Mouse (Mus musculus) limb, embryonic 14.5 days (tissue): ENCODE measurements at regions not wholly inside any gene's neighbourhood (a gene's known extent, or its start where the extent isn't known, plus 50 kb on each side); places are given as distances from the start of the nearest gene placed in this dataset.

Experiments
- ATAC-seq: fragments of 200-750 bp; cut with Nextera tagmentation; 2 replicates; pipeline ENCODE4 v1.8.0; 2017; ENCODE audit warnings: low read depth, moderate number of reproducible peaks, moderate TSS enrichment; ENCODE audit not compliant: low FRiP score
- DNase-seq: peaks from one replicate; pipeline ENCODE4 v3.0.0-alpha.2; 2015; ENCODE audit warnings: low spot score
- H3K27ac ChIP-seq: fragments of 300-500 bp; sonication (generic); replicated peaks from 2 replicates; pipeline ENCODE4 v1.5.1; 2014; ENCODE audit warnings: low read depth, mild to moderate bottlenecking, low read length, moderate library complexity, mixed read lengths
- H3K27me3 ChIP-seq: fragments of 300-500 bp; sonication (generic); 2 replicates; pipeline ENCODE4 v1.6.1; 2014; ENCODE audit warnings: low read length, mixed read lengths; ENCODE audit not compliant: control insufficient read depth, insufficient read depth
- H3K36me3 ChIP-seq: fragments of 300-500 bp; sonication (generic); 2 replicates; pipeline ENCODE4 v1.6.1; 2014; ENCODE audit warnings: mild to moderate bottlenecking, low read length, moderate library complexity, mixed read lengths; ENCODE audit not compliant: control insufficient read depth, insufficient read depth
- H3K4me1 ChIP-seq: fragments of 300-500 bp; sonication (generic); 2 replicates; pipeline ENCODE4 v1.6.1; 2014; ENCODE audit warnings: antibody characterized with exemption, low read length, mixed read lengths; ENCODE audit not compliant: control insufficient read depth, insufficient read depth
- H3K4me2 ChIP-seq: fragments of 300-500 bp; sonication (generic); replicated peaks from 2 replicates; pipeline ENCODE4 v1.6.1; 2014; ENCODE audit warnings: low read depth, mild to moderate bottlenecking, low read length, moderate library complexity; ENCODE audit not compliant: severe bottlenecking
- H3K4me3 ChIP-seq: fragments of 300-500 bp; sonication (generic); replicated peaks from 2 replicates; pipeline ENCODE4 v1.5.1; 2014; ENCODE audit warnings: low read length
- H3K9ac ChIP-seq: fragments of 300-500 bp; sonication (generic); 2 replicates; pipeline ENCODE4 v1.6.1; 2014; ENCODE audit warnings: mild to moderate bottlenecking, low read depth, low read length, moderate library complexity; ENCODE audit not compliant: severe bottlenecking
- H3K9me3 ChIP-seq: fragments of 300-500 bp; sonication (generic); 2 replicates; pipeline ENCODE4 v1.6.1; 2016; ENCODE audit warnings: low read length; ENCODE audit not compliant: control insufficient read depth
- POLR2A ChIP-seq: fragments of 200-500 bp; IDR thresholded peaks from 2 replicates; pipeline ENCODE4 v1.8.0; 2012; ENCODE audit warnings: inconsistent platforms, mild to moderate bottlenecking, moderate library complexity, borderline replicate concordance; ENCODE audit not compliant: insufficient read depth, insufficient read length; ENCODE audit errors: extremely low read depth
- WGBS: fragments of 180-500 bp; shearing (Covaris S2); extraction: QIAGEN DNeasy Blood & Tissue Kit; methylation state at CpG from one replicate; pipeline ENCODE4 v1.1.7; 2014; 5-methylcytosine and 5-hydroxymethylcytosine counted together

DNA sequence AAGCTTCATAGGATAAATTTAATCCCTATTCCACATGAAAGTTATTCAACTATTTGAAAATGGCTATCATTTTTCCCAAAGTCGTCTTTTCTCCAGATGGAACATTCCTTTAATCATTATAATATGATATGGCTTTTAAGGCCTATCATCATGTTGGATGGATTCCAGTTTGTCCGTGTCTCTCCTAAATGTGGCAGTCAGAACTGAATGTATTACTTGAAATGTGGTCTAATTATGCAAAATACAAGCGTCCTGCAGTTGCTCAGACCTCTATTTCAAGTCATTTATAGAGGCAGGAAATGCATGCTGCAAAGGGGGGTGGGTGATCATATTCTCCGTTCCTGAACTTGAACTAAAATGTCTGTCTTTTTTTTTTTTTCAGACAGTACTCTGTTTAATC lies 88.5 kb upstream of the Adgrl2 start:
- Histone ChIP-seq H3K9ac (no peak overlapping the region), H3K27me3 (no peaks in the 10 kb centered on the region), H3K27ac (no peak overlapping the region), H3K9me3 (no peaks in the 10 kb centered on the region), H3K36me3 (no peaks in the 10 kb centered on the region), H3K4me1 (peaks cover 10% of the 10 kb centered on the region), H3K4me2 (no peak overlapping the region), H3K4me3 (no peak overlapping the region)
- no peak for ATAC-seq
- WGBS, result 33% methylated on average over 4 of the region's 4 CpGs
- DNase-seq, result no peak
- no peak for TF ChIP-seq POLR2A

DNA sequence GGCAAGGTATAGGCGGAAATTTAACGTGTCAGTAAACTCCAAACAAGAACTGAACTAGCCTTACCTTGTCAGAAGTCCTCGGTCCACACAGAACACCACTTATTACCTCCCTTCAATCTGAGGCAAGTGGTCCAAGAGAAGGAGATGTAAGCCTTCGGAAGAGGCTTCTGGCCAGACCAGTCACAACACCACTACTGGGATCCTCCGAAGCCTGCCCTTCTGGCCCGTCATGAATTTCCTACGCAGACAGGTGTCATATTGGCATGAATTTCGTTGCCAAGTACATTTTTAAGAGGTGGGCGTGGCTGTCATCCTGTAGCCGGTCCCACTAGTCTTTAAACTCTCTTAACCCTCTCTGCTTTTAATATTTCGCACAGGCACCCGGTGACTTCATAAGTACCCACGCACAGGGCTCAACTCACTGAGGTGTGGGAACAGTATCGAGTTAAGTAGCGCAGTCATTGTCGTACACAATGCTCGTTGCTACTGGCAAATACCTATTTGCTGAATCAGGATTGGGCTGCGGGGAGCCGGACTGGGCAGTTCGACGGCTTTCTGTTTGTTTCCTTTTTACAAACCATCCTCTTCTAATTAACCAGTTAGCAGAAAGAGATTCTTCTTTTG lies 86.7 kb upstream of the Adgrl2 start:
- Histone ChIP-seq H3K4me3 (no peak overlapping the region), H3K27me3 (no peaks in the 10 kb centered on the region), H3K36me3 (no peaks in the 10 kb centered on the region), H3K4me2 (peak overlapping the region; percentile 16; the same call in 1 of the 2 replicates), H3K4me1 (peaks cover 8% of the 10 kb centered on the region), H3K27ac (no peak overlapping the region), H3K9me3 (no peaks in the 10 kb centered on the region), H3K9ac (no peak overlapping the region)
- WGBS, result 35% methylated on average over 21 of the region's 21 CpGs
- ATAC-seq (no peak), DNase-seq (peak; percentile 21)
- TF ChIP-seq POLR2A, result no peak

GRCm38 (mm10) chr3:149075488-149075851 lies 85.1 kb upstream of the Adgrl2 start:
- Histone ChIP-seq H3K4me2 (0 out of 2 replicates have a peak overlapping the region, but pooled peaks have one; percentile 2), H3K36me3 (no peaks in the 10 kb centered on the region), H3K9ac (no peak overlapping the region), H3K27ac (no peak overlapping the region), H3K4me3 (no peak overlapping the region), H3K27me3 (no peaks in the 10 kb centered on the region), H3K4me1 (peaks cover 8% of the 10 kb centered on the region), H3K9me3 (no peaks in the 10 kb centered on the region)
- no peak for ATAC-seq
- WGBS, result 56% methylated on average over 5 of the region's 5 CpGs
- TF ChIP-seq POLR2A, result no peak
- DNase-seq, result peak; percentile 17

GRCm38 (mm10) chr3:149074658-149075487 lies 84.5 kb upstream of the Adgrl2 start:
- Histone ChIP-seq H3K27ac (no peak overlapping the region), H3K36me3 (no peaks in the 10 kb centered on the region), H3K4me3 (no peak overlapping the region), H3K27me3 (no peaks in the 10 kb centered on the region), H3K4me1 (peaks cover 8% of the 10 kb centered on the region), H3K4me2 (peak overlapping the region; percentile 28), H3K9ac (peak overlapping the region; percentile 7; the same call in 1 of the 2 replicates), H3K9me3 (no peaks in the 10 kb centered on the region)
- 32% methylated on average over 27 of the region's 27 CpGs for WGBS
- ATAC-seq (no peak), DNase-seq (no peak)
- TF ChIP-seq POLR2A, result no peak

DNA sequence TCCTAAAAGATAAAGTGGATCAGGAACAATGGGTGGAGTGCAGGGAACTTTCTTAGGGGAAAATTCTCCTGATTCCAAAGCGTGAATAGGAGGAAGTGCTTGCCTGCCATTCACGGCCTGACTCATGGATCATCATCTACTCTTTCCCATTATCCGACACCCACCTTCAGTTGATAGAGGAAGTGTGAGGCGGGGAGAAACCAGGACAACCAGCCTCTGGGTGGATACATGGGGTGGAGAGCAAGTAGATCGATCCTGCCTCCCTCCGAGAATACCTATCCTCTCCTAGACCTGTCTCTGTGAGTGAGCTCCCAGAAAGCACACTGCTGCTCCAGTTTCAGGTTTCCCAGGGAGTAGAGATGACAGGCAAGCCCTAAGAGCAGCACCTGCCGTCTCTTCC lies 79.8 kb upstream of the Adgrl2 start:
- DNase-seq (no peak), ATAC-seq (no peak)
- TF ChIP-seq POLR2A, result no peak
- no peak overlapping the region for H3K27ac ChIP-seq
- no peaks in the 10 kb centered on the region for H3K27me3 ChIP-seq
- H3K9ac ChIP-seq, result no peak overlapping the region
- WGBS, result 62% methylated on average over 7 of the region's 7 CpGs
- no peak overlapping the region for H3K4me3 ChIP-seq
- peaks cover 8% of the 10 kb centered on the region for H3K4me1 ChIP-seq
- H3K36me3 ChIP-seq, result no peaks in the 10 kb centered on the region
- H3K9me3 ChIP-seq, result no peaks in the 10 kb centered on the region
- no peak overlapping the region for H3K4me2 ChIP-seq
